Mouse (Mus musculus) liver, adult 2 months (tissue): ENCODE results near the gene Cdh4.

Experiments
- CTCF ChIP-seq: fragments of 200-500 bp; IDR thresholded peaks from 2 replicates; pipeline ENCODE4 v1.5.1; 2011; ENCODE audit warnings: low read depth, low read length, control low read depth
- POLR2A ChIP-seq: fragments of 200-500 bp; IDR thresholded peaks from 2 replicates; pipeline ENCODE4 v1.6.1; 2011; ENCODE audit warnings: low read length, control low read depth; ENCODE audit not compliant: insufficient read depth; ENCODE audit errors: extremely low read depth

- TF ChIP-seq CTCF (no peak), POLR2A (no peak)
Measured at GRCm38 (mm10) chr2:179569171-179569570, 126.9 kb downstream of the Cdh4 start.
